Mouse (Mus musculus) layer of hippocampus, adult 18-20 months (tissue): ENCODE data around the gene BC048562. TPM values are rescaled to one million over a fixed set of nuclear protein-coding genes. Genes with fewer than 3 reads are reported as not detected.

Experiments
- total RNA-seq, 2 experiments: library from RNA; stranded (reverse); gene quantifications; 2 replicates each; pipeline ENCODE4 v1.2.3; 2021

BC048562 gene
- total RNA-seq, 2 experiments from 2014 or later: not detected

Other genes with a start within 250 kb of the BC048562 start
- 100 to 1,000 TPM; 228 to 231 TPM for gene Bsn, start 246.1 kb upstream of the BC048562 start, total RNA-seq
- 10 to 100 TPM; 73.4 to 75.4 TPM for gene Dag1, start 172.5 kb upstream of the BC048562 start, total RNA-seq
- 100 to 1,000 TPM; 114 to 116 TPM for gene Nicn1, start 146.1 kb upstream of the BC048562 start, total RNA-seq
- 10 to 100 TPM; 30.2 to 33.0 TPM for gene Amt, start 139.6 kb upstream of the BC048562 start, total RNA-seq
- 100 to 1,000 TPM; 163 to 172 TPM for gene Rhoa, start 130.4 kb upstream of the BC048562 start, total RNA-seq
- 10 to 100 TPM; 29.9 to 31.3 TPM for gene Tcta, start 130.3 kb upstream of the BC048562 start, total RNA-seq
- gene Gpx1, start 97.6 kb upstream of the BC048562 start, total RNA-seq: 10 to 100 TPM; 58.5 to 70.8 TPM
- gene Usp4, start 88.6 kb upstream of the BC048562 start, total RNA-seq: 100 to 1,000 TPM; 102 to 105 TPM
- gene 1700102P08Rik, start 43.7 kb upstream of the BC048562 start, total RNA-seq: 1 to 10 TPM; 2.3 to 2.5 TPM
- not detected for gene Ccdc36, start 8.0 kb upstream of the BC048562 start, total RNA-seq
- 10 to 100 TPM; 34.7 to 40.2 TPM for gene Ccdc71, start 24.0 kb downstream of the BC048562 start, total RNA-seq
- gene Klhdc8b, start 25.1 kb downstream of the BC048562 start, total RNA-seq: 10 to 100 TPM; 18.8 to 19.6 TPM
- 10 to 100 TPM; 27.5 to 29.5 TPM for gene Lamb2, start 43.3 kb downstream of the BC048562 start, total RNA-seq
- 100 to 1,000 TPM; 145 to 154 TPM for gene Usp19, start 54.1 kb downstream of the BC048562 start, total RNA-seq
- 10 to 100 TPM; 74.4 to 83.4 TPM for gene Qars, start 71.2 kb downstream of the BC048562 start, total RNA-seq
- 100 to 1,000 TPM; 143 to 150 TPM for gene Qrich1, start 80.3 kb downstream of the BC048562 start, total RNA-seq
- gene Impdh2, start 123.8 kb downstream of the BC048562 start, total RNA-seq: 10 to 100 TPM; 56.6 to 64.5 TPM
- 10 to 100 TPM; 73.5 to 75.0 TPM for gene Ndufaf3, start 131.0 kb downstream of the BC048562 start, total RNA-seq
- gene Dalrd3, start 133.4 kb downstream of the BC048562 start, total RNA-seq: 100 to 1,000 TPM in 1 of 2 experiments, 10 to 100 TPM in 1; 95.0 to 105 TPM
- gene Wdr6, start 142.3 kb downstream of the BC048562 start, total RNA-seq: 100 to 1,000 TPM; 112 to 123 TPM
- 100 to 1,000 TPM; 101 to 102 TPM for gene P4htm, start 161.2 kb downstream of the BC048562 start, total RNA-seq
- gene Arih2, start 212.9 kb downstream of the BC048562 start, total RNA-seq: 10 to 100 TPM; 48.7 to 59.4 TPM
- gene Slc25a20, start 225.6 kb downstream of the BC048562 start, total RNA-seq: 10 to 100 TPM; 14.4 to 16.7 TPM